Mouse (Mus musculus) ES-Bruce4 (cell line): ENCODE measurements around the gene Slc30a4.

Experiments used
- CTCF ChIP-seq: IDR thresholded peaks from one replicate; pipeline ENCODE4 v1.8.1; 2011; ENCODE audit warnings: low read depth, low read length
- EP300 ChIP-seq: IDR thresholded peaks from 2 replicates; pipeline ENCODE4 v1.6.1; 2011; ENCODE audit warnings: low read depth, low read length; ENCODE audit not compliant: insufficient read depth

DNA sequence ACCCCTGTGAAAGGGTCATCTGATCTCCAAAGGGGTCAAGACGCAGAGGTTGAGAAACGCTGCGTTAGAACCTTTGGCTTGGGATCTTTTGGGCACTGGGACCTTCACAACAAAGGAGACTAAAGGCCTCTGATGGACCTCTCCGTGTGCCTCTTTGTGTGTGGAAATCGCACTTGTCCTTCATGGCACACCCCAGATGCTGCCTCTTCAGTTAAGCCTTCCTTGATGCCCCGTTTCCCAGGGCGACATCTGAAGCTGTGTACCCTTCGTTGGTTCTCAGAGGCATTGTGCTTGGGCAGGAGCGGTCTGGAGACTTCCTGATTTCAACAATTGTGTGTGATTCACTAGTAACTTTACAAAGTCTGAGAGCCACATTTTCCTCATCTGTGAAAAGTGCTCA, 45.7 kb downstream of the Slc30a4 start:
- TF ChIP-seq CTCF: no peak
- no peak for TF ChIP-seq EP300
